Mouse (Mus musculus) right cerebral cortex, postnatal 10 days (tissue): ENCODE measurements around the gene Sbk2.

Experiments used
- DNase-seq, 2 experiments: peaks; one replicate each; pipeline ENCODE4 v3.0.0; 2021; ENCODE audit warnings: low spot score in 2 of 2

Sbk2 gene

GRCm38 (mm10) chr7:4953815-4954445 is 10.3 kb downstream of the Sbk2 start:
- DNase-seq, result peak; percentile 51 to 55

DNA sequence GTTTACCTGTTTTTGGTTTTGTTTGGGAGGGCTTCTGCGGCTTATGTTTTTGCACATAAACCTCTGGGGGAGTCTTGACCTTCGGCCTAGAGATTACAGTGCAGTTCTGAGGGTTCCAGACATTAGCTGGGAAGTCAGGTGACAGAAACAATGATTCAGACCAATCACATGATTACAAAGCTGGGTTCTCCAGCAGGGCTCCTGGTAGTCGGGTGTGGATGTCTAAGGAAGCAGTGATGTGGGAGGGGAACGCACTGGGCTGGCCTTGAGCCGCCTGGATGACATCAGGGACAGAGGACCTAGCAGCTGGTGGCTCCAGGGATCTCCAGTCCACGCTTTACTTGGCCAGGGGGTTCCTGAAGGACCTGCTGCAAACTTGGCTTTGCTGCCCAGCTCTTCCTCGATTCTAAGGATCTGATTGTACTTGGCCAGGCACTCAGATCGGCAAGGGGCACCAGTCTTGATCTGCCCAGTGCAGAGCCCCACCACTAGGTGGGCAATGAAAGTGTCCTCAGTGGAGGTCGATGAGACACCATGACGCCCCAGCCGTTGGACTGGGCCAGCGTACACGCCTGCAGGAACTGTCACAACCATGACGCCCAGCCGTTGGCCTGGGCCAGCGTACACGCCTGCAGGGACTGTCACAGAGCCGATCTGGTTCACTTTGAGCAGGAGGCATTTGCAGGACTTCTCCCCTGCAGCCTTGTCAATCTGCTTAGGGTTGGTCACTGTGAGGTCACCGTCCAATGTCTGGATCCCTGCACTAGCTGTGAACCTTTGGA is 13.5 kb downstream of the Sbk2 start:
- DNase-seq, result no peak

GRCm38 (mm10) chr7:4948386-4948785 is 15.8 kb downstream of the Sbk2 start:
- no peak for DNase-seq

GRCm38 (mm10) chr7:4947855-4948254 is 16.4 kb downstream of the Sbk2 start:
- DNase-seq, result no peak

- peak; percentile 91 for DNase-seq
Measured at GRCm38 (mm10) chr7:4943223-4943815, 20.9 kb downstream of the Sbk2 start.

DNA sequence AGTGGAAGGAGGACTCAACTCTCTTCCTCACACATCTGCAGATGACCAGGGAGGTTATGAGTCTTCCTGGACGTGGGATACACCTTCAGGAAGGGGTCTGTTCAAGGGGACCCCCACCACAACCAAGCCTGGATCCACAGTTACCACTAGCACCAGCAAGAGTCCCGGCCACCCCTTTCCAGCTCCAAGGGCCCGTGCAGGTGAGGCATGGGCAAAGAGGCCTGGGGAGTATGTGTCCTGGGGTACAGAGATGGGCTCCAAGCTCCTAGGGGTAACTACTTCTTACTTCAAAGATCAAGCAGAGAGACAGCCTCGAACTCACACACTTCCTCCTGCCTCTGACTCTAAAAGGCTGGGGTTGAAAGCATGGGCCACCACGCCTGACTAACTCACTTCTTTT is 21.5 kb downstream of the Sbk2 start:
- no peak for DNase-seq

GRCm38 (mm10) chr7:4940068-4940479 is 24.1 kb downstream of the Sbk2 start:
- peak; percentile 72 to 85 for DNase-seq

- peak in 1 of 2 experiments; percentile 75 for DNase-seq
Measured at GRCm38 (mm10) chr7:4938456-4938855, 25.8 kb downstream of the Sbk2 start.

GRCm38 (mm10) chr7:4937392-4937791 is 26.8 kb downstream of the Sbk2 start:
- DNase-seq, result no peak

DNA sequence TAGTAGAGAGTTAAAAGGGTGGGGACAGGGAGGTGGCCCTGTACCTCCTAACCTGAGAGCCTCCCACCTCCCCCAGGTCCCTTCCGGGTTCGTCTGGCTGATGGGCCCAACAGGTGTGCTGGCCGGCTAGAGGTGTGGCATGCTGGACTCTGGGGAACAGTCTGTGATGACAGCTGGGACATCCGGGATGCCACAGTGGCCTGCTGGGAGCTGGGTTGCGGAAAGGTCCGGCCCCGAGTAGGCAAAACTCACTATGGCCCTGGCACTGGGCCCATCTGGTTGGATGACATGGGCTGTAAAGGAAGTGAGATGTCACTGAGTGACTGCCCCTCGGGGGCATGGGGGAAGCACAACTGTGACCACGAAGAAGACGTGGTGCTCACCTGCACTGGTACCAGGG is 27.4 kb downstream of the Sbk2 start:
- no peak for DNase-seq

DNA sequence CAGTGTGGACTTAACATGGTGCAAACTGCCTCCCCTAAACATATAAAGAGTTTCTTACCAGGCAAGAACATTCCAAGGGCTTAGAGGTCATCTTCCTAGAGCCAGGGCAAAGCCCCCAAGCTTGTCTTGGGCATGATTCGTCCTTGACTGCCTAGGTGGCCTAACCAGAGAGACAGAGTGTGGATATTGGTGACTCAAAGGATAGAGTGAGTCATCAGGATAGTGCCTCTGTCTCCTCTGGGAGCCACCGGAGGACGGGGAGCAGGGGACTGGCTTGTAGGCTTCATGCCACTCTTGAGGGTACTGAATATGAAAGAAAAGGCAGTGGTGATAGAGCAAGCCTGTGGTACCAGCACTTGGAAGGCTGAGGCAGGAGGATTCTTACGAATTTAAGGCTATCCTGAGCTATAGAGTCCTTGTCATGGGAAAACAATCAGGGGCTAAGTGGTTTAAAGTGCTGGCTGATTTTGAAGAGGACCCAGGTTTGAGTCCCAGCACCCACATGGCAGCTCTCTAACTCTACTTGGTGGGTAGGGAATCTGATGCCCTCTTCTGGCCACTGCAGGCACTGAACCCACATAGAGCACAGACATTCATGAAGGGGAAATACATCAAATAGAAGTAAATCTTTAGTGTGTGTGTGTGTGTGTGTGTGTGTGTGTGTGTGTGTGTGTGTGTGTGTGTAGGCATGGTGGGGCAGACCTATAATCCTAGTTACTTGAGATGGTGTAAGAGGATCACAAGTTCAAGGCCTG is 29.9 kb downstream of the Sbk2 start:
- DNase-seq, result no peak

GRCm38 (mm10) chr7:4933103-4933502 is 31.1 kb downstream of the Sbk2 start:
- no peak for DNase-seq

DNA sequence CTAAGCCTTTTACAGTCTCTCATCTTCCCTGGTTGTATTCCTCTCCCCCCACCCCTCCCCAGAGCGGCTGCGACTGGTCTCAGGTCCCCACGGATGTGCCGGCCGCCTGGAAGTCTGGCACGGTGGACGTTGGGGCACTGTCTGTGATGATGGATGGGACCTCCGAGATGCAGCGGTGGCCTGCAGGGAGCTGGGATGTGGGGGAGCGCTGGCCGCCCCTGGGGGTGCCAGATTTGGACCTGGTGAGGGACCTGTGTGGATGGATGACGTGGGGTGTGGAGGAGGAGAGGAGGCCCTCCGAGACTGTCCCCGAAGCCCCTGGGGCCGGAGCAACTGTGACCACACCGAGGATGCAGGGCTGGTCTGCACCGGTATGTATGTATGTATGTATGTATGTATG is 35.9 kb downstream of the Sbk2 start:
- no peak for DNase-seq

GRCm38 (mm10) chr7:4927711-4928110 is 36.5 kb downstream of the Sbk2 start:
- DNase-seq, result no peak

DNA sequence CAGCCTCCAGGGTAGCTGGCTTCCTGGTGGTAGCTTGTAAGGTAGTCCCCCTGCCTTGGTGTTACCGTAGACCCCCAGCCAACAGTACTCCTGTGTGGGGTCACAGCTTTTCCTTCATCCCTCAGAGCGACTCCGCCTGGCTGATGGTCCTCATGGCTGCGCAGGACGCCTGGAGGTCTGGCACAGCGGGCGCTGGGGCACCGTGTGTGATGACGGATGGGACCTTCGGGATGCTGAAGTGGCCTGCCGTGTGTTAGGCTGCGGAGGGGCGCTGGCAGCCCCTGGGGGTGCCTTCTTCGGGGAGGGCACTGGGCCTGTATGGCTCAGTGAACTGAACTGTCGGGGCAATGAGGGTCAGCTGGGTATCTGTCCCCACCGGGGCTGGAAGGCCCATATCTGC is 37.4 kb downstream of the Sbk2 start:
- no peak for DNase-seq

GRCm38 (mm10) chr7:4925441-4926381 is 38.5 kb downstream of the Sbk2 start, which contains the start of gene Ssc5d:
Gene Ssc5d (plus strand): TSS chr7:4925785.
- DNase-seq, result peak; percentile 49 to 56

DNA sequence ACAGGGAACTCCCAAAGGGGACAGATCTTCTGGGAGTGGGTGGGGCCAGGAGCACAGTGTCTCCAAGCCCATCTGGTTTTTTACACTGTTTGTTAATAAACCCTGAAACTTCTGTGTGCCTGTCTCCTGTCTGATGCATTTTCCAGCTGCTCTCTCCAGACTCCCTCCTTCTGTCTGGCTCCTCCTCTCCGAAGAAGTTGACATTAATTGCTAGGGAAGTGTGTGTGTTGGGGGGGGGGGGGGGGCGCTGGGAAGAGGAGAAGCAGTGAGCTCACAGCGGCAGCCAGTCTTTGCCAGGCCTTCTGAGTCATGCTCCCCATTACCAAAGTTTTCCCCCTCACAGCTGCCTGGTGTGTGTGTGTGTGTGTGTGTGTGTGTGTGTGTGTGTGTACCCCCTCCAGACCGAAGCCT is 39.3 kb downstream of the Sbk2 start:
- no peak for DNase-seq

- DNase-seq, result no peak
Measured at GRCm38 (mm10) chr7:4924483-4924882, 39.7 kb downstream of the Sbk2 start.

DNA sequence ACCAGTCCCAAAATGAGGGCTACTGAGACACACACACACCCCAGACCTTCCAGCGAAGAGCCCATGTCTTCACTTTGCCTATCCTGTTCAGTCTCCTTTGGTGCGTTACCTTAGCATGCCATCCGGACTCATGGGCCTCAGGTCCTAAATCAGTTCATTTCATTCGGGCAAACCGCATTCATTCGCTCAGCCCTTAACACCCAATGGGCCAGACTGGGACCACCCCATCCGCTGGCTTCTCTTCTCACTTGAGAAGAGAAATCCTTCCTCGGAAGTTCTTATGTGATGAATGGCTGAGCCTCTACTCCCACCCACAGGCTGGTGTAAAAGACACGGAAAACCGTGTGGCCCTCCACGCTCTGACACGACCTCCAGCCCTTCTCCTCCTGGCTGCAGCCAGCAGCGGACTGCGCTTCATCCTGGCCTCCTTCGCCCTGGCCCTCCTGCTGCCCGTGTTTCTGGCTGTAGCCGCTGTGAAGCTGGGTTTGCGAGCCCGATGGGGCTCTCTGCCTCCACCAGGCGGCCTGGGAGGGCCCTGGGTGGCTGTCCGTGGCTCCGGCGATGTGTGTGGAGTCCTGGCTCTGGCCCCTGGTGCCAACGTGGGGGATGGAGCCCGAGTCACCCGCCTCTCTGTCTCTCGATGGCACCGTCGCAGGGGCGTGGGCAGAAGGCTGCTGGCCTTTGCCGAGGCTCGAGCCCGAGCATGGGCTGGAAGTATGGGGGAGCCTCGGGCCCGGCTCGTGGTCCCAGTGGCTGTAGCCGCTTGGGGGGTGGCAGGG is 40.4 kb downstream of the Sbk2 start:
- peak; percentile 75 to 76 for DNase-seq

DNA sequence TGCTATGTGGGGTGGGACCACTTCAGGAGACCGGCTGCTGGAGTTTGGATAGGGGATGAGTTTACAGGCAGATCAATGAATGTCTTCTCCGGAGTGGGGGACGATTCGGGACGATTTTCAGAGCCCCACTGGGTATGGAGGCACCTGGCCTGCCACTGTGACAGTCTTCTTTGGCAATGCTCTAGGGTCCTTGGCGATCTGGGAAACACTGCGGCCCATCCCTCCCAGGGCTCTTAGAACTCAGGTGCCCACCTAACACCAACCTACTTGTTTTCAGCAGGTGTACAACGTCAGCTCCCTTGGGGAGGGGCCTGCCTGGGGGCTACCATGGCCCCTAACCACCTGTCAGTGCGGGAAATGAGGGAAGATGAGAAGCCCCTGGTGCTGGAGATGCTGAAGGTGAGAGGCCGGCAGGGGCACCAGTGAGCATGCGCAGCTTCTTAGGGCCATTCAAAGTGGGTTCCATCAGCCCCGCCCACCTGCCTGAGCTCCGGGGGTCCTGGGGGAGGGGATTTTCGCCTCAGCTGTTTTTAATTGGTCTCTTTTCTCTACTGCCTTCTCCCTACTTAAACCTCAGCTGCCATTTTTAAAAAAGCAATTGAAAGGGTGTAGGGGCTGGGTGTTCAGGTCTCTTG is 41.2 kb downstream of the Sbk2 start:
- DNase-seq, result peak; percentile 93
